Mouse (Mus musculus): ENCODE data around the gene Lcn5.

The Lcn5 gene

DNA sequence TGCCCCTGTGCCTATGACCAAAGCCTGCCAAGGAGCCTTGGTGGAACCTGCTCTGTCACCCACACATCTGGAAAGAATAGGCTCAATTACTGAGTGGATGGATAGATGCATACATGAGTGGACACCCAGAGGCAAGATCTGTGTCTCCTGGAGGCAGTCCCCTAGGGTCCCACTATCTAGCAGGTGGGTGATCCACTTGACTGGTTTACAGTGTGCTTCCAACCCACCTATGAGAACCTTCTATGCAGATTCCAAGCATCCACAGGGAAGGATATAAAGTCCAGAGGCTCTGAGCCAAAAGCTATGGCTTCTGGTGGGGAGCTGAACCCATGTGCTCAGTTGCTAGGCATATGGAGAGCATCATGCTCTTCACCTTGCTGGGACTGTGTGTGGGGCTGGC, at the start of gene Lcn5:
Lcn5 (plus strand) TSS at position 301 of the 400 bp plus-strand sequence.
- no peak for DNase-seq (ENCODE audit: low spot score)

DNA sequence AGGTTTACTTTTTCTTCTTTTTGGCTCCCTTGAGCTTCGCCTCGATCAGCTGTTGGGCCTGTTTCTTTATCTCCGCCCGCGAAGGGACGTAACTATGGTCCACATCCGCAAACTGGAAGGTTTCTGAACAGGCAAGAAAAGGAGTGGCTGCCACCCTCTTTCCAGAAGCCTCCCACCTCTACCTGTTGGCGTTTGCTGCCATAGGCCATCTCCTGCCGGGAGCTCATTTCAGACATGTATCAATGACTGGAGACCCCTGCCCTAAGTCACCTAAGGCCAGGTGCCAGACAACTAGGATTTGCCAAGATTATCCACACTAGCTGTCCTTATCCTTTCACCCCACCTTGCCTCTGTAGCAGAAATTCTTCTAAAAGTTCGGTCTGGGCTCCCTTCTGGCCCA, 49.1 kb upstream of the Lcn5 start:
- no peak for DNase-seq (ENCODE audit: low spot score)

DNA sequence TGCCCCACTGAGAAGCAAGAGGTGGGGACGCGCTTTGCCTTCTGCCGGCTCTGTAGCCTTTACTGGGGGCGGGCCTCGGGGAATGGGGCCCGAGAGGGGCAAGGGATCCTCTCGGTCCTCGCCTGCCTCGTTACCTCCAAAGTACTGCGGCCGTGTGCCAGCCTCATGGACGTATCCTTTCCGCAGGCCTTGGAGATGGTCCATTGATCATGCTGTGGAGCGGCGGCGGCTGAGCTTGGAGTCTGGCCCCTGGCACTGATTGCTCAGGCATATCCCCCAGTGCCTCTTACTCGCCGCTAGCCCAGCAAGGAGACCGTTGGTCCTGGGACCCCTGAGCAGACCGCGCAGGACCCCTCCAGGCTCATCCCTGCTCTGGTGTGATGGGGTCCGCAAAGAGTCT, 41.4 kb upstream of the Lcn5 start:
- no peak for DNase-seq (ENCODE audit: low spot score)

DNA sequence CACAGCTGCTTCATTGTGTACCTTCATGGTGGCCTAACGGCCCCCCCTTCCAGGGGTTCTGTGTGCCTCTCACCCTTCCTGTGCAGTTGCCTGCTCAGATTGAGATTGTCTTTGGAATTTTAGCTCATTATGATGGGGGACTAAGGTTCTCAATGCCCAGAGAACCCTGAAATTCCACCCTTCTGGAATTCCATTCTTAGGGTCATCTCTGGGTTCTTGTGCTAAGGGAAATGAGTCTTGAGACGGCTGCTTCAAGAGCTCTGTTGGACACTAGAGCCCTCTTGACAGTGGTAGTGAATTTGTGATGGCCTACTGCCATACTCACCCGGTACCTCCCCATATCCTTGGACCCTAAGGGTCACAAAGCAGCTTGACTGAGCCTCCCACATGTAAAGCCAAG, 40.2 kb upstream of the Lcn5 start, which contains the start of gene Ccdc183:
Ccdc183 (minus strand) TSS at position 101 of the 400 bp plus-strand sequence.
- no peak for DNase-seq (ENCODE audit: low spot score)

DNA sequence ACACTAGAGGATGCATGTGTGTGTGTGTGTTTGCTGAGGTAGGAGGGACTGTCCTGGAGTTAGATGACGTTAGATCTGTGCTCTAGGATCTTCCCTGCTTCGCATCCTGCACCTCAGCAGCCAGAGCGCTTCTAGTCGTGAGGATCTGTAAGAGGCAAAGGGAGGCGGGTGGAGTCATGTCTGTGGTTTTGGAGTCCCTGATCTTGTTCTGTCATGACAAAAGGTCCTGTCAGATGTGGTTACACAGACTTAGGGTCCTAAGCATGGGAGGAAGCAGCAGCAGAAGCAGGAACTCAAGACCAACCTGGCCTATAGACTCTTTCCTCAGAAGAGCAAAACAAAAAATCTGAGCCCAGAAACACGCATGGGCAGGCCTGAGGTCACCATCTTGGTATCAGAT, 37.4 kb upstream of the Lcn5 start:
- no peak for DNase-seq (ENCODE audit: low spot score)

DNA sequence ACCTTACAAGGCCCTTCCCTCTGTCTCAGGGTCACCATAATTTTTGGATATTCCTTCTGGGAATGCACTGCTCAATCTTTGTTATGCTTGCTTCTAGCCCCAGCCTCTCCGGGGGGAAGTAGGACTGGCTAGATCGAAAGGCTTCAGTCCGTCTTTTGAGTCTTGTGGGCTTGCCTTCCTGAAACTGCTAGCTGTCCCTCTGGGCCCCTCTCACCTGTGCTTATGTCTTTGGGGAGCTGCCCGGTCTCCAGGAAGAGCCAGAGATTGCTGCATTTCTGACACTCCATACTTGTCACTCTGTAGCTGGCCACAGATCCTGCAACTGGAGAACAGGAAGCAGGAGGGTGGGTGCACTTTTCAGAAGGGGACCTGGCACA, 36.9 kb upstream of the Lcn5 start:
- no peak for DNase-seq (ENCODE audit: low spot score)

DNA sequence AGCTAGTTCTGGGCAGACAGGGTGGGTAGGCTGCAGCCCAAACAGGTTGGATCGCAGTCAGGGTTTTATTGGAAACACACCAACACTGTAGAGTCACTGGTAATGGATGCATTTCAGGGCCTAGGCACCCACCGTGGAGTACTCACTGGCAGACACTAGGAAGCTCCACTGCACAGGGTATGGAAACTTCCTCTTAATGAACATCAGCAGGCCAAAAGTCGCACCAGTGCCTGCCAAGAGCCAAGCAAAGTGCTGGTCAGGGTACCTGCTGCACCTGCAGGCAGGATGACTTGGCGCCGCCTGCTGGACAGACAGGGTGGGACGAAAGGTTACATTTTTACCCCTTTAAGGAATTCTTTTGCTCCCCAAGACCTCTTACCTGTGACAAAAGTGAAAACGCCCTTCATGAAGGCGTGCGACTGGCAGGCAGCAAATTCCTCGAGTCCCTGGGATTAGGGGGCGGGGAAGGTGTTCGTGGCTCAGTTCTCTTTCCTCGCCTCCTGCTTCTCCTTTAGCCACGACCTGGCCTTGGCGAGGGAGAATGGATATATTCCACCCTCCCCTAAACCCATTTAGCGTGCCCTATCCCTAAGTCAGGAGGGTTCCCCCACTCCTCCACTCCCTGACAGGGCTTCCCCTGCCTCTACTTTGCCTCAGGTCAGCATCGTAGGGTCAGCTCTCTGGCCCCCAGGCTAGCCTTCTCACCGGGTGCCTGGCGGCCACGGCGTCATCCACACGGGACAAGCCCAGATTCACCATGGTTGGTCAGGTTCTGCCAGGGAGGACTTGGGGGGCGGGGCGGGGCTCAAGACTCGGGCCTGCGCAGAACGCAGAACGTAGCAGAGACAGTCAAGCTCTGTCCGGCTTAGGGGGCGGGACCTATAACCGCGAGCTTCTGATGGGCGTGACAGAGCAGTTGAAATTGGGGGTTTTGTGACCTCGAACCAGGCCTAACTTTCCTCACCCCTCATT, 36.2 kb upstream of the Lcn5 start, which contains the start of gene Tmem141:
Tmem141 (minus strand) TSS at position 777 of the 972 bp plus-strand sequence.
- DNase-seq (ENCODE audit: low spot score): peak; percentile 37

DNA sequence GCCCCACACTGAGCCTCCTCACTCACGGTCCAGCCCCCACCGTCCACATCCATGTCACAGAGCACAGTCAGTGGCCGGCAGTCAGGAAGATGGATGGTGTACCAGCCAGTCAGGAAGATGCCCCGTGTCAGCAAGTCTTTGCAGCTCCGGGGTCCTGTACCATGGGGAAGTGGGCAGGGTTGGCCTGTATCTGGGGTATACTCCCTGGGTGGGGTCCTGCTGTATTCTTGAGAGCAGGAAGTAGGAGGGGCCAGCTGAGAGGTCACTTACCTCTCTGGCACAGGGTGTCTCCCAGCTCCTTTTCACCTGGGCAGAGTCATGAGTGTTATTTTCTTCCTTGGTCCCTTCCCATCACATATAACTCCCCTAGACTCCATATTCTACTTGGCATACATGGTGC, 31.8 kb upstream of the Lcn5 start:
- no peak for DNase-seq (ENCODE audit: low spot score)

DNA sequence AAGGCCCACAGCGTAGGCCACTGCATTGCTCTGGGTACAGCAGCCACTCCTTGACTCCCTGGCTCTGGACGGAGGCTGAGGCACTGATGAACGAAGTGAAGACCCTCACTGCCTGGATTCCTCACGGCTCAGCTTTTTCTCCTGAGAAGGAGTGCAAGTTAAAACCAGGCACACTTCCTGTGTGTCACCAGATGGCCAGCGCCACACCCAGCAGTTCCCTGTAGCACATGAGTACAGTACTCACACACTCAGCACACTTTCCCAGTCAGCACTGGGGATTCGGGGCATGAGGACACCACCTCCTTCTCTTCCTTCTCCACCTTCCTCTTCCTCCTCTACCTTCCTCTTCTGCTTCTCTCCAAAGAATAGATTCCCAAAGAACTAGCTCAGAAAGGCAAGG, 29.9 kb upstream of the Lcn5 start, which contains the start of gene Fcna:
Fcna (minus strand) TSS at position 220 of the 400 bp plus-strand sequence.
- no peak for DNase-seq (ENCODE audit: low spot score)

DNA sequence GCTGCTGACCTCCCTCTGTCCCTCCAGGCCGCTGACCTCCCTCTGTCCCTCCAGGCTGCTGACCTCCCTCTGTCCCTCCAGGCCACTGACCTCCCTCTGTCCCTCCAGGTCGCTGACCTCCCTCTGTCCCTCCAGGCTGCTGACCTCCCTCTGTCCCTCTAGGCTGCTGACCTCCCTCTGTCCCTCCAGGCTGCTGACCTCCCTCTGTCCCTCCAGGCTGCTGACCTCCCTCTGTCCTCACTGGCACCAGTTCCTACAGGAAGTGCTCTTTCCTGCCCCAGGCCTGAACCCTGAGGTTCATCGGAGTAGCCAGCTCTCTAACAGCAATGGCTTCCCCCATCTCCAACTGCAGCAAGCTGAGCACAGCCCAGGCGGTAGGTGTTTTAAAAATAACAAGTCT, 29.0 kb upstream of the Lcn5 start:
- DNase-seq (ENCODE audit: low spot score): no peak

DNA sequence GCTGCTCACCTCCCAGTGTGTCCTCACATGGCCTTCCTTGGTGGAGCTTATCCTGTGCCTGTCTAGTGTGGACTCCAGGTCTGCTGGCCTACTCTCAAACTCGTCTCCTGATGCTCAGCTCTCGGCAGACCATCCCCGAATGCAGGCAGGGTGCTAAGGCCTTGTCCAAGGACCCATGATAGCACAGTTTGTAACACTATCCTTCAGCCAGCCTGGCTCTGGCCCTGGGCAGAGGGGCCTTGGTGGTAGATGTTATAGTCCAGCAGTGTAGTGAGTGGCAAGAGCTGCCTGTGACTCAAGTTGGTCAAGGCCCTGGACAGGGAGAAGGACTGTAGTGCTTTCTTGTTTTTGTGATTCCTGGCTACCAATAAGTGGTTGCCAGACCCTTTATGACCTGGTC, 24.1 kb upstream of the Lcn5 start:
- no peak for DNase-seq (ENCODE audit: low spot score)

DNA sequence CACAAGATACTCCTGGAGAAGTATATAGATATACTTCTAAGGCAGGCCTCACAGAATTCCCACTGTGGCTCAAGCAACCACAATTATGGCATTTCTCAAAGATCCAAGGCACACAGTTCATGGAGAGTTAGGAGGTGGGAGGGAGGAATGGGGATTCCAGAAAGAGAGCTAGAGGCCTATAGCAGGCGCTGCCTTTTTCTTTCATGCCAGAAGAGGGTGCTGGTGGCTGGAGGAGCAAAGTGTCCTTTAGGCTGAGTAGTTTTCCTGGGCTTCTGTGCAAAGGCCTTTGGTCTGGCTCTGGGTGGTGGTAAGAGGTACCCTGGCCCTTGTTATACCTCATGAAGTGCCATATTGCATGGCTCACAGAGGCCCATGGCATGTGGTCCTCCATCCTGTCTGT, 23.7 kb upstream of the Lcn5 start:
- DNase-seq (ENCODE audit: low spot score): no peak

DNA sequence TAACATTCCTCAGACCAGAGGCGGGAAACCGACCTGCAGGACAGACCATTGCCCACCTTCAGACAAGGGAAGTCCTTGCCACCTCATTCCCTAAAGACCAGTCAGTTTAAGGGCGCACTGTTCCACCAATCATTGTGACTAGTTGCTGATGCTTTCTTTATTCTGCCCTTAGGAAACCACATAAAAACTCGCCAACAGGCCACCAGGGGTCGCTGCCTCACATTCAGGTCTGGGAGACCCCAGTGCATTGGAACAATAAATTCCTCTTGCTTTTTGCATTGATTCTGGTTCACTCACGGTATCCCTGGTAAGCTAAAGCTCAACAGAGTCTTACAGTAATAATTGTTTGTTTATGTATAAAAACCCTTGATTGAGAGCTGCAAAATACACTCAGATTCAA, 17.9 kb upstream of the Lcn5 start:
- DNase-seq (ENCODE audit: low spot score): no peak

DNA sequence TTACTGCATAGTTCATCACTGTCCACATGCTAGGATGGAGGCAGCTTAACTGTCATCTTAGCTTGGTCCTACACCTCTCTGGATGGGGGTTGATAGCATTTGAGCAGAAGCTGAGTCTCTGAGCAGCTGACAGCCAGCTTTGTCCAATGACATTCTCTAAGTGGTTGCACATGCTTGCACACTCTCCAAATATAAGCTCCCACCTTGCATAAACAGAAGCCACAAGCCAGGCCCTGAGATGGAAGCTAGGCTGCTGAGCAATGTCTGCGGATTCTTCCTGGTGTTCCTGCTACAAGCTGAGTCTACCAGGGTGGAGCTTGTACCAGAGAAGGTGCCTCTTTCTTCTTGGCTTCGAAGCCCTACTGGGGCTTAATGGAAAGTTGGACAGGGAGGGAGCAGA, 4.8 kb upstream of the Lcn5 start, which contains the start of gene Lcn8:
Lcn8 (plus strand) TSS at position 219 of the 400 bp plus-strand sequence.
- DNase-seq (ENCODE audit: low spot score): no peak

DNA sequence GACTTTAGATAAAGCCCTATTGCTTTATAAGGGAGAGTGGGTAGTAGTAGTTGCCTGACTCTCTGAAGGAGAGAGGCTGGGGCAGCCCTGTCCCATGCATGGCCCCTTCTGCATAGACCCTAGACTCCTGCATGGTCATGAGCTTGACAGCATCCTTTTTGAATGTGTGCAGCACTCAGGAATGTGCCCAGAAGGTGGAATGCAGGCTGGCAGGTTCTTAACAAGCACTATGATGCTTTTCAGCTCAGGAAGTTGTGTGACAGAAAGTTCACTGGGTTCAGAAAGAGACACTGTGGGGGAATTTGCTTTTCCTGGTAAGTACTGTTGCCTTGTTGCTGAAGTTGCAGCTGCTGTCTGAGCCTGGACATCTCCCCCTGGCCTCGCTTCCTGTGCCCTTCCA, 3.2 kb upstream of the Lcn5 start:
- DNase-seq (ENCODE audit: low spot score): no peak

DNA sequence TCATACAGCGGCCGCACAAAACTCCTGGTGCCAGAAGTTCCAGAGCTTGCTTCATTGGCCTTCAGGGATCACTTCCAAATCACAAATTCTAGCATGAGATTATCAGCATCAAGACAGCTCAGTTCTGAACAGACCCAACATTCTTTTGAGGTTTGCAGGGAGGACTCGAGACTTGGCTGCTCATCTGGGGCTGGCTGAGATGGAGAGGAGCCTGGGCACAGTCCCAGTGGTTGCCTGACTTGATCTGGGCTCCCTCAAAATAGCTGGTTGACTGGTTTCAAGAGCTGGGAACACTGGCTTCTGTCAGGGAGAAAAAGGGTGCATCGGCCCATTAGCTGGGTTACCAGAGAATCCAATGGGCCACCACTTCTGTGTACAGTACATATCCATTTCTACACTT, 1.1 kb upstream of the Lcn5 start:
- DNase-seq (ENCODE audit: low spot score): no peak

DNA sequence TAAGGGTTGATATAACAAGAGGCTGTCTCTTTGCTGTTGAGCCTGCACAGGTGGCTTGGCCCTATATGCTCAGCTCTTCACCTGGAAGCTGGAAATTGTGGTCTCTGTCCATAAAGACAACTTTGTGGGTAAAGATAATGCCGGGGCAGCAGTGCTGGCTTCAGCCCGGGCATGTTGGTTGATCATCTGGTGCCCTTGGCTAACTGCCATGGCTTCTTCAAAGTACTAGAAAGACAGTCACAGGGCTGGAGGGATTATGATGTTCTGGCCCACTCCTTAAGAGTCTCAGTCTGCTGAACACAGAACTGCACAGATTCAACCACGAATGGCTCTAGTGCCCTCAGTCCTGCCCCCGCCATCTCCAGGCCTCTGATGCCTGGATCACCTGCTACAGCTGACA, 506 bp upstream of the Lcn5 start:
- DNase-seq (ENCODE audit: low spot score): no peak

DNA sequence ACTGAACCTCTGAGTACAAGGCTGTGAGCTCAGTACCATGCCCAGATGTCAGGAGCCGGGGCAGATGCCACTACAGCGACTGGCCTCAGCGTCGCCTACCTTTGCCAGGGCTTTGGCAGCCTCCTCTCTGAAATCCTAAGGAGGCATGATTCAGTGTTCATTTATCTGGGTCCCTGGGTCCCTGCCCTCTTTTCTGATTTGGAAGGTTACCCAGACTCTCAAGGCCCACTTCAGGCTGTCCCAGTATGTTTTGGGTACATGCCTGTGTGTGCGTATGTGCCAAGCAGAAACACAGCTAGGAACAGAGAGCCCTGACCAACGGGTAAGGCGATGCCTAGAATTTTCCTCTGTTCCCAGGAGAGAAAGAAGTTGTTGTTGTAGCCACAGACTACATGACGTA, 2.5 kb downstream of the Lcn5 start:
- DNase-seq (ENCODE audit: low spot score): no peak

DNA sequence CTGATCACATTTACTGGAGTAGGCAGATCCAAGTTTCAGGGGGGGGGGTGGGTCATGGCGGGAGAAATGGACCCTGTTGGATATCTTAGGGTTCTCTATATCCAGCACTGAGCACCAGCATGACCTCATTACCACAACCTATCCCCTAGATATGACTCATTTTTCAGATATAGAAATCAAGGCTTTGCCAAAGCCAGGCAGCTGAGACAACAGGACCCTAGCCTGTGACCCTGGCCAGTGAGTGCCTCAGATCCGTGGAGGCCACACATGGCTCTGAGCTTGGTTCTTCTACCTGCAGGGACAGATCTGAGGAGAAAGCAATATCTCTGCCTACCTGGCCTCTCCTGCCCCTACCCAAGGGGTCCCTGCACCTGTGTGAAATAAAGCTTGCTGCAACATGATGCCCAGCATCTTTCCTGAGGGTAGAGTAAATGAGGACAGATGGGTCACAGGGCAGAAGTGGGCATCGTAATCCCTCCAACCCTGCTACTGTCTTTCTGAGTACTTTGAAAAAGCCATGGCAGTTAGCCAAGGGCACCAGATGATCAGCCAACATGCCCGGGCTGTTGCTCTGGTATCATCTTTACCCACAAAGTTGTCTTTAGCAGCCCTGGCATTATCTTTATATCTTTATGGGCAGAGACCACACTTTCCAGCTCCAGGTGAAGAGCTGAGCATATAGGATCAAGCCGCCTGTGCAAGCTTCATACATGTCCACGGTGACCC, 3.7 kb downstream of the Lcn5 start:
- no peak for DNase-seq (ENCODE audit: low spot score)

DNA sequence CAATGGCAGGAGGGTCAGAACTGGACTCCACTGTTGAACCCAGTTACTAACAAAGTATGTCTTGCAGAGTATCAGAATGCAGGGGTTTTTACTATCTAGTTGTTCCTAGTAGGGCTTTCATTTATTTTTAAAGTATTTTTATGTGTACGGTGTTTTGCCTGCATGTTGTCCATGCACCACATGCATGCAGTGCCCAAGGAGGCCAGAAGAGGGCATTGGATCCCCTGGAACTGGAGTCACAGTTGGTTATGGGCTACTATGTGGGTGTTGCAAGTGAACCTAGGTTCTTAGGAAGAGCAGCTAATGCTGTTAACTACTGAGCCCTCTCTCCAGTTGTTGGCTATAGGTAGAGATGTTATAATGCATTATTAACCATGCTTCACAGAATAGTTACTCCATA, 5.8 kb downstream of the Lcn5 start:
- peak; percentile 15 for DNase-seq (ENCODE audit: low spot score)

DNA sequence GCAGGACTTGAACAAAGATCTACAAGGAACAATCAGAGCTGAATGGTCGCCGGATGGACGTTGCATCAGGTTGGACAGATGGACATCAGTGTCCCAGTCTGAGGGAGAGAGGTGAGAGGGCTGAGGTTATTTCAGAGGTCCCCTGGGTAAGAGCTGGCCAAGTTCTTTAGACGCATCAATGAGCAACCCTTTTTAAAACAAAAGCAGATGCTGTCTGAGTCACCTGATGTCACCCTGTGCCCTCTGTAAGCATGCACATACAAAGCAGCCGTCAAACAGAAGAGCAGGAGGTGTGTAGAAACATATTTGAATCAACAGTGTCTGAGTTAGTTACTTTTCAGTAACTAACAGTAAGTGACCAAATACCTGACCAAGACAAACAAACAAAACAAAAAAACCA, 6.4 kb downstream of the Lcn5 start:
- DNase-seq (ENCODE audit: low spot score): no peak

DNA sequence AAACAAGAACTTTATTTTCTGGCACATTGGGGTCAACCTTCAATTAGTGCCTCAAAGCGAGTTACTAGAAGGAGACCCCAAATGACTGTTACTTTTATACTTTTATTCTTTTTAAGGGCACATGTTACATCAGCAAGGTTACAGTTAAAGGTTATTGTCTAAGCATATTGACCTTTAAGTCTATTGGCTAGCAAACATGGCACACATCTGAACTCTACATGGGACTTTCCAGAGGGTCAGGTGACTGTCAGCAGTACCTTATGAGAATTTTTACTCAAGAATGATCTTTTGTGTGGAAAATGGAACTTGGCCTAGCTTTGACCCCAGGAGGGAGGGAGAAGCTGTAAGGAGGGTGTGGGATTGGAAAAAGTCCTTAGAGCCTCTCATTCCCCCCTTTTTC, 8.8 kb downstream of the Lcn5 start:
- no peak for DNase-seq (ENCODE audit: low spot score)

DNA sequence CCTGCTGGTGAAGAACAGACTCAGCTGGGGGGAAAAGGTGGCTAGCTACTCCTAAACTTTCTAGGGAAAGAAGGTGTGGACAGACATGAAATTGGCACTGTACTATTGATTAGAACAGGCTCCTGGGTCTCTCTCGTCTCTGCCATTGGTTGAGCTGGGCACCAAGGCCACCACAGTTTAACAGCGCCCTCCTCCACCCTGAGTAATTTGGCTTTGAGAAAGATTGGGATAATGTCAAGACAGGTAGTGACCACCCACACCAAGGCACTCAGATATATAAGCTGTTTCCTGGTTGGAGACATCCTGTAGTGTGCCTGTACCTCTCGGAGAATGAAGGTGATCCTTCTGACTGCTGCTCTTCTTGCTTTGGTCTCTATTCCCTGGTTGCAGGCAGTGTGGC, 18.7 kb downstream of the Lcn5 start, which contains the start of gene Lcn6:
Lcn6 (plus strand) TSS at position 301 of the 400 bp plus-strand sequence.
- no peak for DNase-seq (ENCODE audit: low spot score)

All from layer of hippocampus, adult 9-10 months (tissue).